Mouse (Mus musculus): ENCODE results near the gene Mrpl43.
A peak's percentile ranks its signal among the peaks of the same experiment; 100 is the strongest.

Mrpl43 gene

GRCm38 (mm10) chr19:45005444-45005843, 798 bp downstream of the Mrpl43 start, which contains the start of gene Twnk:
Gene Twnk (plus strand): TSS chr19:45005663.
- peak; percentile 72 for DNase-seq

GRCm38 (mm10) chr19:45003740-45004516, 2.3 kb downstream of the Mrpl43 start:
- no peak for DNase-seq

DNA sequence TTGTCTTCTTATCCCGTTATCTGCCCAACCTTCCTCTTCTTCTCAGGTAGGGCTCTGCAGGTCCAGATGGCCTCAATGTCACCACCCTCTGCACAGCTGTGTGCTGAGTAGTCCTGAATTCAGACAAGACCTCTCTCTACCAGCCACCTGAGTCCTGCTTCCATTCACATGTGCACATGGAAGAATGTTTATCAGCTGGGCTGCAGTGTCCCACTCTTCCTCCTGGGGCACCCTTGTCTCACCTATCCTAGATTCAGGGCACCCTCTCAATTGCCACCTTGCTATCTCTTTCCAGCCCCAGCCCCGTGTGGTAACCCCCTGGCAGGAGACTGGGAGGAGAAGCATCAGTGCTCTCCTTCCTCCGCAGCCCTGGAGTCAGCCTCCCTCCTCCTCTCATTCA, 3.9 kb downstream of the Mrpl43 start:
- no peak for DNase-seq

DNA sequence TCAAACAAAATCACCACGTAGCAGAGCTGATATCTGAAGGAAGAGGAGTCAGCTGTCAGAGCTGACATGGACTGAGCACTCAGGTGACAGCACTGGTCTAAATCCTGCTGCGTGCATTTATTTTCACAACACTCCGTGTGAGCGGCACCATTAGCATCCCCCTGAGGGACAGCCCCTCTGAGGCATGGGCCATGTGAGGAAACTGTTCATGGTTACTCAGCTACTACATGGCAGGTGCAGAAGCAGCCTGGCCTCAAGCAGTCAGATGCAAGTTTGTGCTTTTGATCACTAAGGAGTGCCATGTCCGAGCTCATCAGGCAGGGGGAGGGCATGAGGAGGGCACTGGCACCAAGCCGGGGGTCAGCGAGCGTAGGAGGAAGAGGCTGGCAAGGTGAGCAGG, 6.6 kb downstream of the Mrpl43 start:
- no peak for DNase-seq

DNA sequence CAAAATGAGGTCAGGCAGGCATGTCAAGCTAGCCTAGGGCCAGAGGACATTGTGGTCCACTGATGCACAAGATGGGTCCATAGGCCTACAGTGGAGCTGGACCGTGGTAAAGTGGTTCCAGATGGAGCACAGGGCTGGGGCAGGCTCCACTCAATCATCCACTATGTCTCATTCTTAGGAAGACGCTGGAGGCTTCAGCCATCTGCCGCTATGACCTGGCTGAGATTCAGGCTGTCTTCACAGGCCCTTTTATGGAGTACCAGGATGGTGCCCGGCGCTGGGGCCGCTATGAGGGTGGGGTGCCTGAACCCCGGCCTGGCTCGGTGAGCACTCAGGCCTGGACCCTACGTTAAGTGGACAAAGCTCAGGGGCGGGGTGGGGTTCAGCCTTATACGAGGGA, 8.5 kb downstream of the Mrpl43 start:
- no peak for DNase-seq

DNA sequence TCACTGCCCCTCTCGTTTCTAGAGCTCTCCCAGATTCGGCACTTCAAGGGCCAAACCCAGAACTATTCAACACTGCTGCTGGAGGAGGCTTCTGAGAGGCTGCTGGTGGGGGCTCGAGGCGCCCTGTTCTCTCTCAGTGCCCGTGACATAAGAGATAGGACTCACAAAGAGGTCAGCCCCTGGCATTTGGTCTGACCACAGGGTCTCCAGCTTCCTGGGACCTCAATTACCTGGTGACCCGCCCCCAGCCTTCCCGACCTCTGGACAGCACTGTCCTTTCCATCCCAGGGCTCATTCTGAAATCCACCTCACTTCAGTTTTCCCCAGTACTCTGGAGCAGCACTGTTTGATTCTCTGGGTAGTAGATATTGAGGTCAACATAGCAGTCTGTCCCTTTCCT, 13.5 kb downstream of the Mrpl43 start:
- no peak for DNase-seq

DNA sequence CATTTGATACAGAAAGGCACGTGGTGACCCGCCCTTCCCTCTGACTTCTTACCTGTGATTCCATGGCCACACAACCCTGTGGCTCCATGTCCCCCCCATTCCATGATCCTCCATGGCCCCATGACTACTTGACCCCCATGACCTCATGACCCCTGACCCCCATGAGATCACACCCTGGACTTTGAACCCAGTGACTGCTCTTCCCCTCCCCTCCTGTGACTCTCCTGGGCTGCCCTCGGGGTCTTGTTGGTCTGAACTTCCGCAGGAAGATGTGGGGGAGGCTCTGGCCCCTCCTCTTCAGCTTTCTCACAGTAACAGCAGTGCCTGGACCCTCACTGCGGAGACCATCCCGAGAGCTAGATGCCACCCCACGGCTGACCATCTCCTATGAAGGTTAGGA, 14.0 kb downstream of the Mrpl43 start:
- DNase-seq = no peak

DNA sequence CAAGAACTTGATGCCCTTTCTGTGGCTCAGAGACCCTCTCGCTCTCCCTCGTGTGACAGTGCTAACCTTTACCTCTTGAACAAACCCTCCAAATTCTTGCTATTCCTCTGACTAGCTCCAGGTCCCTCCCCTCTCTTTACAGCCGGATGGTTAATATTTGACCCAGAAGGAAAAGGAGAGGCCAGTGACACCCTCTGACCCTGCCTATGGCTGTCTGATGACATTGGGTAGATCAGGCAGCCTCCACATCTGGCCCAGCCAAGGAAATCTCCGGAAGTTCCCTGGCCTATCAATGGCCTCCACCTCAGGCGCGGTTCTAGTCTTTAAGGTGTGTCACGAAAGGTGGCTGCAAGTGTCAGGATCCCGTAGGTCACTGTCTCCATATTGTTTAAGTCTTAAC, 15.2 kb downstream of the Mrpl43 start:
- peak; percentile 52 for DNase-seq

- peak; percentile 79 for DNase-seq
Observed at GRCm38 (mm10) chr19:44989567-44990495, 16.4 kb downstream of the Mrpl43 start.

GRCm38 (mm10) chr19:44988831-44989566, 17.2 kb downstream of the Mrpl43 start, which contains the start of gene Sema4g:
Gene Sema4g (plus strand): TSS chr19:44989101.
- DNase-seq = peak; percentile 62

GRCm38 (mm10) chr19:44988321-44988720, 17.9 kb downstream of the Mrpl43 start:
- no peak for DNase-seq

- no peak for DNase-seq
Observed at GRCm38 (mm10) chr19:44987851-44988250, 18.4 kb downstream of the Mrpl43 start.

- DNase-seq = no peak
Observed at GRCm38 (mm10) chr19:44987004-44987403, 19.2 kb downstream of the Mrpl43 start.

DNA sequence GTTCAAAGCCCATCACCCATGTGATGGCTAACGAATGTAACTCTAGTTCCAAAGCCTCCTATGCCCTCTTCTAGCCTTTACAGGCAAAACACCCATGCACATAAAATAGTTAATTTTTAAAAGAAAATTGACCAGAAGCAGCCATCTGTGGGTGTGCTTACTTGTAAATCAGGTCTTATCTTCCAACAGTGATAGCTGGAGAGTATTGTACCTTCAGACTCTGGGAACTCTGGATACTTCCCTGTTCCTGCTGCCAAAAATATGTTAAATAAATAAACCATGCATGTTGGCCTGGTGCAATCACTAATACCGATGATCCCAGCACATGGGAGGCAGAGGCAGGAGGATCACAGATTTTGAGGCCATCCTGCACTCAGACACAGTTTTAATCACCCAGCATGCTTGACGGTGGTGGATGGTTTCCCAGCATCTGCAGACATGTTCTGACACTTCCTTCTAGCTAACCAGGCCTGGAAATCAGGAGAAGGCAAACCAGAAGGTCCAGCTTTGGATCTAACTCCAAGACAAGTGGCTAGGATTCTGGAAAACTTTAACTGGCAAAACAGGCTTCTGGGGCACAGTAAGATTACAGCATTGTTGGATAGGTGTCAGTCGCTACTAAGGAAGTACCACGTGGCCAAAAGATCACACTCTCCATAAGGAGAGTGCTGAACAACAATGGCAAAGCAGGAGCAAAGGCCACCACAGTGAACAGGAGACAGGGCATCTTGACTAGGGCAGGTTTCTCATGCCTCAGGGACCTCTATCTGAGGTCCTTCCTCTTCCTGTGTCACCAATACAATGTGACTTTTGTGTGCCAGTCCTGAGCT, 20.9 kb downstream of the Mrpl43 start:
- no peak for DNase-seq

DNA sequence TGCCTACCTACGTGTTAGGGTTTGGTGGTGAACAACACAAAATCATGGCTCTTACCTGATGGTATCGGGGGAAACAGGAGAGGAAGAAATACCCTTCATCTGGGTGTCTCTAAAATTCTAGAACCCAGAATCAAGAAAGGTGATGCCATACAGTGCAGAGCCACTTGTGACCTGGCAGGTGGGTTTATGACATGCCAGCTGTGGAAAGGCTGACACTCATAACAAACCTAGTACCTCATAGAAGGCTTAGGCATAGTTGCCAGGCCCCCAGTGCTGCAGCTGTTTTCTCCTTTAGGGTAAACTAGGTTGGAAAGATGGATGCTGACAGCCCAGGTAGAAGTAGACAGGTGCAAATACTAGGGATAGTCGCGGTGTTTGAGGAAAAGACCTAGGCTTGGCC, 21.8 kb downstream of the Mrpl43 start:
- DNase-seq = no peak

GRCm38 (mm10) chr19:44983366-44983765, 22.9 kb downstream of the Mrpl43 start:
- no peak for DNase-seq

- DNase-seq = no peak
Observed at GRCm38 (mm10) chr19:44982477-44983115, 23.6 kb downstream of the Mrpl43 start.

DNA sequence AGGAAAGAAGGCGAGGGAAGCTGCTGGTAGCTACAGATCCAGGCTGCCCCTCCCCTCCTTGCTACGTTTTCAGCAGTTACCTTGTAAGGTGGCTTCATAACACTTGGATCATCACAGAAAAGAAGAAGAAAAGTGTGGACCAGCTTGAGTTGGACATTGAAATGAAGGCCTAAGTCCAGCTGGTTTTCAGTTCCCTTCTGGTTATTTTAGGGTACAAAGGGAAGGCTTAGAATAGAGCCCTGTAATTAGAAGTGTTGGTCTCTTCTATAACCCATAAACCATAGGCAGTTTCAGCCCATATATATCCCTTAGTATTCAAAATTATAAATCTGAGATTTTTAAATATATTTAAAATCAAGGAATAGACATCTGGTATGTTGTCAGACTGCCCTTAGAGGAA, 25.5 kb downstream of the Mrpl43 start:
- no peak for DNase-seq

GRCm38 (mm10) chr19:44977148-44977547, 29.1 kb downstream of the Mrpl43 start:
- DNase-seq = no peak

DNA sequence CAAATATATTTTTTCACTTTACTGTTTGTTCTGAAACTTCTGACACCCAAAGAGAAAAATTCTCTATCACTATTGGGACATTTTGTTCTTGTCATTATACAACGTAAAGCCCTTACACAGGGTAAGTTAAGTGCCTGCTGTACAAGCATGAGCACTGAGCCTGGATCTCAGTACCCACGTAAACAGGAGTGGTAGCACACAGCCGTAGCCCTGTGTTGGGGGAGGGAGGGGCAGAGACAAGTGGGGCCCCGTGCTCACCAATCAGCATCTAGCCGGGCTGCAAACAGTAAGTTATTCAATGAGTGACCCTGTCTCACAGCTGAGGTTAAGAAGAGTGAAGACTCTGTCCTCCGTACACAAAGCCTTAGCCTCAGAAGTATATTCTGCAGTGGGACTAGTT, 29.6 kb downstream of the Mrpl43 start:
- no peak for DNase-seq

- DNase-seq = no peak
Observed at GRCm38 (mm10) chr19:44968329-44968728, 37.9 kb downstream of the Mrpl43 start.

- no peak for DNase-seq
Observed at GRCm38 (mm10) chr19:44965978-44966377, 40.3 kb downstream of the Mrpl43 start.
